Mouse (Mus musculus) heart, embryonic 13.5 days (tissue): ENCODE data around the gene Naip1. TPM values are rescaled to one million over a fixed set of nuclear protein-coding genes. Genes with fewer than 3 reads are reported as not detected.

Experiments used
- ATAC-seq: fragments of 200-750 bp; cut with Nextera tagmentation; 2 replicates; pipeline ENCODE4 v1.8.0; 2017; ENCODE audit warnings: moderate TSS enrichment; ENCODE audit not compliant: insufficient number of reproducible peaks, low FRiP score, low TSS enrichment; ENCODE audit errors: extremely low read depth
- H3K27ac ChIP-seq: fragments of 300-500 bp; sonication (generic); replicated peaks from 2 replicates; pipeline ENCODE4 v1.5.1; 2015; ENCODE audit warnings: moderate library complexity, mild to moderate bottlenecking, inconsistent platforms
- H3K27me3 ChIP-seq: fragments of 300-500 bp; sonication (generic); replicated peaks from 2 replicates; pipeline ENCODE4 v1.6.1; 2015; ENCODE audit warnings: mild to moderate bottlenecking, inconsistent platforms
- H3K36me3 ChIP-seq: fragments of 300-500 bp; sonication (generic); 2 replicates; pipeline ENCODE4 v1.6.1; 2015; ENCODE audit warnings: mild to moderate bottlenecking, inconsistent platforms
- H3K4me1 ChIP-seq: fragments of 300-500 bp; sonication (generic); 2 replicates; pipeline ENCODE4 v1.6.1; 2015; ENCODE audit warnings: inconsistent platforms
- H3K4me2 ChIP-seq: fragments of 300-500 bp; sonication (generic); 2 replicates; pipeline ENCODE4 v1.6.1; 2015; ENCODE audit warnings: inconsistent platforms, mild to moderate bottlenecking, moderate library complexity
- H3K4me3 ChIP-seq: fragments of 300-500 bp; sonication (generic); 2 replicates; pipeline ENCODE4 v1.5.1; 2015; ENCODE audit warnings: moderate library complexity, mild to moderate bottlenecking, inconsistent platforms
- H3K9ac ChIP-seq: fragments of 300-500 bp; sonication (generic); 2 replicates; pipeline ENCODE4 v1.6.1; 2015; ENCODE audit warnings: inconsistent platforms, mild to moderate bottlenecking, moderate library complexity
- H3K9me3 ChIP-seq: fragments of 300-500 bp; sonication (generic); 2 replicates; pipeline ENCODE4 v1.6.1; 2016; ENCODE audit warnings: inconsistent platforms
- WGBS: fragments of 180-500 bp; shearing (Covaris S2); methylation state at CpG from one replicate; pipeline ENCODE4 v1.1.7; 2015; ENCODE audit warnings: mixed read lengths; 5-methylcytosine and 5-hydroxymethylcytosine counted together
- polyA plus RNA-seq: library from polyadenylated mRNA; unstranded; fragments of >200 nt; fragmentation: Nextera tagmentation; extraction: Ambion mirVana; gene quantifications from 2 replicates; pipeline ENCODE4 v1.2.1, GENCODE M21; 2015

Naip1 gene
- polyA plus RNA-seq, 1 experiment from 2014 or later: not detected

- no peak overlapping the region for H3K4me2 ChIP-seq
- 0 out of 2 replicates have a peak, but pooled peaks cover 12% of the 10 kb centered on the region for H3K9me3 ChIP-seq
- no peaks in the 10 kb centered on the region for H3K36me3 ChIP-seq
- WGBS: 93% methylated on average over 1 of the region's 1 CpGs
- H3K4me3 ChIP-seq: no peak overlapping the region
- no peaks in the 10 kb centered on the region for H3K4me1 ChIP-seq
- no peak overlapping the region for H3K9ac ChIP-seq
- no peaks in the 10 kb centered on the region for H3K27me3 ChIP-seq
- no peak overlapping the region for H3K27ac ChIP-seq
- ATAC-seq: no peak
Measured at GRCm38 (mm10) chr13:100370536-100370935, 82.1 kb downstream of the Naip1 start.

Other genes starting within 250 kb of the Naip1 start
- 0.10 and 0.19 TPM in 2 replicates for gene Naip5, start 206.5 kb downstream of the Naip1 start, polyA plus RNA-seq
- gene Naip6, start 135.2 kb downstream of the Naip1 start, polyA plus RNA-seq: 0.05 and 0.08 TPM in 2 replicates
- 44.9 and 50.2 TPM in 2 replicates for gene Gtf2h2, start 39.7 kb upstream of the Naip1 start, polyA plus RNA-seq
- gene Ocln, start 99.8 kb upstream of the Naip1 start, polyA plus RNA-seq: 2.5 and 2.6 TPM in 2 replicates
- 4.0 TPM in 2 replicates for gene Marveld2, start 164.1 kb upstream of the Naip1 start, polyA plus RNA-seq
- gene Ak6, start 198.1 kb upstream of the Naip1 start, polyA plus RNA-seq: 230 and 262 TPM in 2 replicates
- 22.2 and 22.9 TPM in 2 replicates for gene Rad17, start 198.2 kb upstream of the Naip1 start, polyA plus RNA-seq
- 7.1 and 7.8 TPM in 2 replicates for gene Taf9, start 198.7 kb upstream of the Naip1 start, polyA plus RNA-seq
- gene Ccdc125, start 216.8 kb upstream of the Naip1 start, polyA plus RNA-seq: 3.8 and 4.1 TPM in 2 replicates